Mouse (Mus musculus) hindbrain, embryonic 12.5 days (tissue): ENCODE results near the gene Kat5. TPM values are rescaled to one million over a fixed set of nuclear protein-coding genes. Genes with fewer than 3 reads are reported as not detected.

Experiments
- ATAC-seq: fragments of 200-750 bp; cut with Nextera tagmentation; 2 replicates; pipeline ENCODE4 v1.8.0; 2017; ENCODE audit warnings: moderate TSS enrichment; ENCODE audit not compliant: low FRiP score
- H3K27ac ChIP-seq: fragments of 300-500 bp; sonication (generic); 2 replicates; pipeline ENCODE4 v1.5.1; 2016; ENCODE audit warnings: mild to moderate bottlenecking
- H3K27me3 ChIP-seq: fragments of 300-500 bp; sonication (generic); 2 replicates; pipeline ENCODE4 v1.6.1; 2016; ENCODE audit warnings: mild to moderate bottlenecking
- H3K36me3 ChIP-seq: fragments of 300-500 bp; sonication (generic); 2 replicates; pipeline ENCODE4 v1.6.1; 2016; ENCODE audit warnings: mild to moderate bottlenecking
- H3K4me1 ChIP-seq: fragments of 300-500 bp; sonication (generic); 2 replicates; pipeline ENCODE4 v1.6.1; 2016
- H3K4me2 ChIP-seq: fragments of 300-500 bp; sonication (generic); replicated peaks from 2 replicates; pipeline ENCODE4 v1.6.1; 2016; ENCODE audit warnings: mild to moderate bottlenecking
- H3K4me3 ChIP-seq: fragments of 300-500 bp; sonication (generic); 2 replicates; pipeline ENCODE4 v1.5.1; 2016; ENCODE audit warnings: mild to moderate bottlenecking
- H3K9ac ChIP-seq: fragments of 300-500 bp; sonication (generic); 2 replicates; pipeline ENCODE4 v1.6.1; 2016; ENCODE audit warnings: mild to moderate bottlenecking, moderate library complexity
- H3K9me3 ChIP-seq: fragments of 300-500 bp; sonication (generic); replicated peaks from 2 replicates; pipeline ENCODE4 v1.6.1; 2016; ENCODE audit warnings: mild to moderate bottlenecking
- WGBS: fragments of 180-500 bp; shearing (Covaris S2); methylation state at CpG from one replicate; pipeline ENCODE4 v1.1.7; 2016; 5-methylcytosine and 5-hydroxymethylcytosine counted together
- polyA plus RNA-seq: library from polyadenylated mRNA; unstranded; fragments of >200 nt; fragmentation: Nextera tagmentation; extraction: Ambion mirVana; gene quantifications from 2 replicates; pipeline ENCODE4 v1.2.1, GENCODE M21; 2016

Kat5 gene
- polyA plus RNA-seq, 1 experiment from 2014 or later: 73.2 TPM

DNA sequence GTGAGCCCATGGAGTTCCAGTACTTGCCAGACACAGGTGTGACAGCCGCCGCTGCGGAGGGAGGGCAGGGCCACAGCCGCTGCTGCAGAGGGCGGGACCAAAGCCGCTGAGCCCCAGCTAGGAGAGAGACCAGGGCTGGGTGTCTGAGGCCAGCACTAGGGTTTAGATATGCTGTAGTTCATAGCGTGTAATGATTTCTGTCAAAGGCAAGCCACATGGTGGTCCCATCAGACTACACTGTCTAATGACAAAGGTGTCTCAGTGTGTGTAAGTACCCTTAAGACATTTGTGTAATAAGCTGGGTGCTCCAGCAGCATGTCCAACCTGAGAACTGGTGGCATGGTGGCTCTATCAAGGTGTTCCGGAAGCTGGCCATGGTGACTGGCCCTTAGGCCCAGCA is 31.6 kb upstream of the Kat5 start:
- H3K4me1 ChIP-seq: peaks cover 16% of the 10 kb centered on the region

DNA sequence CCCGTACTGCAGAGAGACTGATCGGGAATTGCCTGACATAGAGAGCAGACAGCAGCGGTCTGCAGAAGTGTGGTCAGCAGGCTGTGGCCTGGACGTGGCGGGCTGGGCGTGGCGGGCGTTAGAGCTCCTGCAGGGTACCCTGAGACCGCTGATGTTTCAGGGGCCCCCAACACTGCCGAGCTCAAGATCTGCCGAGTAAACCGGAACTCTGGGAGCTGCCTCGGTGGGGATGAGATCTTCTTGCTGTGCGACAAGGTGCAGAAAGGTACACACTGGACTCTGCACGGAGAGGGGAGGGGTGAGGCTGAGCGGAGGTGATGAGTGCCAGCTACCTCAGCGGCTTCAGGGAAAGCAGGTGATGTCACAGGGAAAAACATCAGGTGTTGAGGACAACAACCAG is 31.0 kb upstream of the Kat5 start:
- no peak for ATAC-seq
- Histone ChIP-seq H3K27ac (no peak overlapping the region), H3K4me3 (no peak overlapping the region), H3K4me2 (no peak overlapping the region), H3K9me3 (no peaks in the 10 kb centered on the region), H3K36me3 (peaks cover 72% of the 10 kb centered on the region), H3K4me1 (peaks cover 21% of the 10 kb centered on the region), H3K9ac (no peak overlapping the region), H3K27me3 (no peaks in the 10 kb centered on the region)
- 89% methylated on average over 17 of the region's 17 CpGs for WGBS

More for the DNA sequence above, 31.6 kb upstream of the Kat5 start:
- 93% methylated on average over 8 of the region's 8 CpGs for WGBS
- Histone ChIP-seq H3K9me3 (no peaks in the 10 kb centered on the region), H3K9ac (no peak overlapping the region), H3K27me3 (no peaks in the 10 kb centered on the region), H3K36me3 (peaks cover 77% of the 10 kb centered on the region), H3K4me3 (no peak overlapping the region), H3K27ac (no peak overlapping the region), H3K4me2 (no peak overlapping the region)
- ATAC-seq: no peak

GRCm38 (mm10) chr19:5640339-5640738 is 30.3 kb upstream of the Kat5 start:
- peaks cover 21% of the 10 kb centered on the region for H3K4me1 ChIP-seq
- 77% methylated on average over 9 of the region's 9 CpGs for WGBS
- peaks cover 65% of the 10 kb centered on the region for H3K36me3 ChIP-seq
- H3K4me3 ChIP-seq: no peak overlapping the region
- H3K27me3 ChIP-seq: no peaks in the 10 kb centered on the region
- no peak for ATAC-seq
- no peaks in the 10 kb centered on the region for H3K9me3 ChIP-seq
- H3K9ac ChIP-seq: no peak overlapping the region
- no peak overlapping the region for H3K4me2 ChIP-seq
- no peak overlapping the region for H3K27ac ChIP-seq

DNA sequence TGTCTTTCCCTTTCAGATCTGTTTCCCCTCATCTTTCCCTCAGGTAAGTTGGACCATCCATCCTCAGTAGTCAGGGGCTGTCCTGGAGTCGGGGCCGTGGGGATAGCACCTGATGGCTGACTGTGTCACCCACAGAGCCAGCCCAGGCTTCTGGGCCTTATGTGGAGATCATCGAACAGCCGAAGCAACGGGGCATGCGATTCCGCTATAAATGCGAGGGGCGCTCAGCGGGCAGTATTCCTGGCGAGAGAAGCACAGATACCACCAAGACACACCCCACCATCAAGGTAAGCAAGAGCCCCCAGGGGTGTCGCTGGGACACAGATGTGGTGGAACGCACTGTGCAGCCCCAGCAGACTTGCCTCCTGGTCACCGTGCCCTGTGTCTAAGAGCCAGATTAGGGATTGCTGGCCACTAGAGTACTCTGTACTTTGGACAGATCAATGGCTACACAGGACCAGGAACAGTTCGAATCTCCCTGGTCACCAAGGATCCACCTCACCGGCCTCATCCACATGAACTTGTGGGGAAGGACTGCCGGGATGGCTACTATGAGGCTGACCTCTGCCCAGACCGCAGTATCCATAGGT is 28.5 kb upstream of the Kat5 start:
- H3K4me1 ChIP-seq: peaks cover 21% of the 10 kb centered on the region
- H3K27me3 ChIP-seq: no peaks in the 10 kb centered on the region
- peaks cover 48% of the 10 kb centered on the region for H3K36me3 ChIP-seq
- peak overlapping the region; percentile 87; the same call in 1 of the 2 replicates for H3K27ac ChIP-seq
- ATAC-seq: no peak
- H3K4me3 ChIP-seq: peak overlapping the region; percentile 77
- H3K4me2 ChIP-seq: peak overlapping the region; percentile 84
- no peaks in the 10 kb centered on the region for H3K9me3 ChIP-seq
- peak overlapping the region; percentile 82 for H3K9ac ChIP-seq
- WGBS: 92% methylated on average over 18 of the region's 18 CpGs

DNA sequence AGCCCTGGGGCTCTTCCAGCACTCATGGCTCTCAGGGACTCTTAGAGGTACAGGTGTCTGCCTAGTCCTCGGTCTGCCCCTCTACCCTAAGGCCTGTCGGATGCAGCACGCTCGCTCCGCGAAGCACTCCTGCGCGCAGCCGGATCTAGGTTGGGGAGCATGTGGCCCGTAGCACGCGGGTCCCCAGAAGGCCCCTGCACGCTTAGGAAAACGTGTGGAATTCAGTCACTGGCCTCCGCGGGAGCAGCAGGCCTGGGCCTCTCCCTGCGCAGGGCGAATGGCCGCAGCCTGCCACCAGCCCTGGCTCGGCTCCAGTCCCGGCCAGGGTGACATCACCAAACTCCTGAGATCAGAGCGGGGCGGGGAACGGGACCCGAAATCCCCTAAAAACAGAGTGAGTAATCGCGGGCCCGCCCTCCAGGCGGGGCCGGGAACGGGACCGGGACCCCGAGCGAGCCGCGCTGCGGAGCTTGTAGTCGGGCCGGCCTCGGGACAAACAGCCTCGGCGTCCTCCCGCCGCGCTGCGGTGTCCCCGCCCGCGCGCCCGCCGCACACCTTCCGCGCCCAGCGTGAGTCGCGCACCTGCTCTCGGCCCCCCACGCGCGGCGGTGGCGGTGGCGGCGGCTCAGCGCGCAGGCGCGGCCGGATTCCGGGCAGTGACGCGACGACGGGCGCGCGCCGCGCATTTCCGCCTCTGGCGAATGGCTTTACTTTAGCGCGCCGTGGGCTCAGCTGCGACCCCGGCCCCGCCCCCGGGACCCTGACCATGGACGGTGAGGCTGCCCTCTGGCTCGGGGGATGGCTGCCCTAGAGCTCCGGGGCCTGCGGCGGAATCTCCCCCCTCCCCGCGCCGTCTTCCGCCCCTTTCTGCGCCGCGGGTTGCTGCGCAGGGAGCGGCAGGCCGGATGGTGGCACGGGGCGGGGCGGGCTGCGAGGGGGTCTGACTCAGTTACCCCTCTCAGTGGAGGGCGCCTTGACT is 27.3 kb upstream of the Kat5 start, which contains the start of gene Rela:
Rela (plus strand) TSS at position 415 of the 979 bp plus-strand sequence.
- Histone ChIP-seq H3K9me3 (no peaks in the 10 kb centered on the region), H3K4me1 (peaks cover 21% of the 10 kb centered on the region), H3K36me3 (peaks cover 38% of the 10 kb centered on the region), H3K9ac (peak within 1 kb of the TSS; percentile 82), H3K4me3 (peak within 1 kb of the TSS; percentile 77), H3K27ac (peak within 1 kb of the TSS; percentile 87), H3K4me2 (peak within 1 kb of the TSS; percentile 84), H3K27me3 (no peaks in the 10 kb centered on the region)
- peak; percentile 80 for ATAC-seq
- under 1% methylated on average over 92 of the region's 109 CpGs for WGBS

DNA sequence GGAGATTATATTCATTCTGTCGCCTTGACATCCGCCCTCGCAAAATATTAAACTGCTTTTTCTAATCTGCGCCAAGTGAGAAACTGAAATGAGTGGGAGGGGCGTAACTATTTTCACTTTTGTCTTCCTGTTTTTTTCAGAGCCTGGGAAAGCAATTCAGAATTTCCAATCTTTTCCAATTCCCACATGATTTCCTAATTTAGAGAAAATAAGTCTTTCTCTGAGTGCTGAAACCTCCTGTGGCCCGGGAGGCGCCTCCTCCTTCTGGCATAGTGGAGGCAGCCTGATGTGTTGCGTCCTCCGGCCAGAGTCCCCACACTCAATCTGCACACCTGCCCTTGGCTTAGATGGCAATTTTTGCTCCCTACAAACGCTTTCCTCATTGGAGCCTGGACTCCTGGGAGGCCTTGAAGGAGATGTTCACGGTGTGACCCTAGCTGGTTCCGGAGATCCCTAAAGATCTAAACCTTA is 26.6 kb upstream of the Kat5 start:
- H3K36me3 ChIP-seq: peaks cover 31% of the 10 kb centered on the region
- peak overlapping the region; percentile 87 for H3K27ac ChIP-seq
- peaks cover 21% of the 10 kb centered on the region for H3K4me1 ChIP-seq
- no peaks in the 10 kb centered on the region for H3K9me3 ChIP-seq
- 44% methylated on average over 12 of the region's 12 CpGs for WGBS
- H3K4me2 ChIP-seq: peak overlapping the region; percentile 84
- H3K4me3 ChIP-seq: peak overlapping the region; percentile 77
- peak overlapping the region; percentile 82 for H3K9ac ChIP-seq
- 0 out of 2 replicates have a peak, but pooled peaks have one; percentile 3 for ATAC-seq
- H3K27me3 ChIP-seq: no peaks in the 10 kb centered on the region

DNA sequence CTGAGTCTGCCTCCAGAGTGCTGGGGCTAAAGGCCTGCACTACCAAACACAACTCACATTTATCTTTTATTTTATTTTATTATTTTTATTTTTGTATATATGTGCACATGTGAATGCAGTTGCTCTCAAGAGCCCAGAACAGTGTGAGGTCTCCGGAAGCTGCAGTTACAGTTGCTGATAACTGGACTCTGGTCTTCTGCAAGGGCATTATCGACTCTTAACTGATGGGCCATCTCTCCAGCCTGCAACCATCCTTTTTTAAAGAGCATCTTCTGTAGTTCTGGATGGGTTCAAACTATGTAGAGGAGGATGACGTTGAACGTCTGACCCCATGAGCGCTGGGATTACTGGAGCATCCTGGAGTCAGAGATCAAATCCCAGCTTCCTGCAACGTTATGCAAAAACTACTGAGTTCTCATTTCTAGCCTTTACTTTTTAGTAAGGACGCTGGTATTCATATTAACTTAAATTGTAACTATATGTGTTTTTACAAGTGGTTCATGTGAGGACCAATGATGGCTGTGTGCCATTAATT is 26.1 kb upstream of the Kat5 start:
- H3K4me3 ChIP-seq: no peak overlapping the region
- no peaks in the 10 kb centered on the region for H3K27me3 ChIP-seq
- WGBS: 83% methylated on average over 7 of the region's 7 CpGs
- no peak overlapping the region for H3K9ac ChIP-seq
- no peak overlapping the region for H3K4me2 ChIP-seq
- no peak for ATAC-seq
- H3K36me3 ChIP-seq: peaks cover 26% of the 10 kb centered on the region
- H3K4me1 ChIP-seq: peaks cover 21% of the 10 kb centered on the region
- no peak overlapping the region for H3K27ac ChIP-seq
- no peaks in the 10 kb centered on the region for H3K9me3 ChIP-seq

DNA sequence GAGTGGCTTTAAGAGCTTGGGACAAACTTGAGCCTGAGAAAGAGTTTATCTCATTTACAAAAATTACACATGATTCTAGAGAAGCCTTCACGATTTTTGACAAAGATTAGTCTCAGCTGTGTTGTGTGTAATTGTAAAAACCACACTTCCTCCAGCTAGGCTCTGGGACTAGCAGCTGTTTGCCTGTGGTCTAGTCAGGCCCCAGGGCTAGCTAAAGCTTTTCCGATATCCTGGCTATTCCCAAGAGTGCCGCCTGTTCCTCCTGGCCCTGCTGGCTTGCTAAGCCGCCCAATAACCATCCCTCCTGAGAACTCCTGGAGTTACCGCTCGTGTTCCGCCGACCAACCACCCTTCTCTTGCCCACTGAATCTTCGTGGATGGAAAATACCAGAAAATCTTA is 22.1 kb upstream of the Kat5 start:
- no peak overlapping the region for H3K9ac ChIP-seq
- no peak overlapping the region for H3K27ac ChIP-seq
- WGBS: 81% methylated on average over 9 of the region's 9 CpGs
- H3K27me3 ChIP-seq: no peaks in the 10 kb centered on the region
- H3K4me3 ChIP-seq: no peak overlapping the region
- H3K36me3 ChIP-seq: no peaks in the 10 kb centered on the region
- H3K4me2 ChIP-seq: no peak overlapping the region
- H3K4me1 ChIP-seq: peaks cover 9% of the 10 kb centered on the region
- no peak for ATAC-seq
- H3K9me3 ChIP-seq: no peaks in the 10 kb centered on the region

DNA sequence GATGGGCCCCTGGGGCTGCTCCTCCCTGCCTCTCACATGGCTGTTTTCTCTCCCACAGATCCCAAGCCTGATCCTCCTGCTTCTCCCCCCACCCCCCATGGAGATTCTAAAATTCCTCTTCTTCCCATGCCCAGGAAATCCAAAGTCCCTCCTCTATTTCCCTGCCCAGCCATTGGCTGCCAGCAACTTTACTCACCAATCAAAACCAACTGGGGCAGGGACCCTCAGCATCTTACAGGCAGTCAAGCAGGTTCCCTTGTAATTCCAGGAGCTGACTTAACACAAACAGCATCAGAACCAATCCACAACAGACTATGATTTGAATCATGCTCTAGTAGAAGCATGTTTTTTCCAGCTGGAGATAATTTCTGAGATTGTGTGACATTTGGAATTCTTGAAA is 19.9 kb upstream of the Kat5 start:
- no peaks in the 10 kb centered on the region for H3K36me3 ChIP-seq
- H3K27ac ChIP-seq: no peak overlapping the region
- no peaks in the 10 kb centered on the region for H3K4me1 ChIP-seq
- no peaks in the 10 kb centered on the region for H3K9me3 ChIP-seq
- no peak for ATAC-seq
- H3K27me3 ChIP-seq: no peaks in the 10 kb centered on the region
- no peak overlapping the region for H3K9ac ChIP-seq
- no peak overlapping the region for H3K4me3 ChIP-seq
- H3K4me2 ChIP-seq: no peak overlapping the region

GRCm38 (mm10) chr19:5625311-5625710 is 15.3 kb upstream of the Kat5 start:
- no peak for ATAC-seq
- H3K4me2 ChIP-seq: no peak overlapping the region
- H3K36me3 ChIP-seq: no peaks in the 10 kb centered on the region
- H3K4me1 ChIP-seq: no peaks in the 10 kb centered on the region
- H3K4me3 ChIP-seq: no peak overlapping the region
- no peak overlapping the region for H3K9ac ChIP-seq
- WGBS: 88% methylated on average over 8 of the region's 8 CpGs
- no peaks in the 10 kb centered on the region for H3K27me3 ChIP-seq
- no peaks in the 10 kb centered on the region for H3K9me3 ChIP-seq
- no peak overlapping the region for H3K27ac ChIP-seq

DNA sequence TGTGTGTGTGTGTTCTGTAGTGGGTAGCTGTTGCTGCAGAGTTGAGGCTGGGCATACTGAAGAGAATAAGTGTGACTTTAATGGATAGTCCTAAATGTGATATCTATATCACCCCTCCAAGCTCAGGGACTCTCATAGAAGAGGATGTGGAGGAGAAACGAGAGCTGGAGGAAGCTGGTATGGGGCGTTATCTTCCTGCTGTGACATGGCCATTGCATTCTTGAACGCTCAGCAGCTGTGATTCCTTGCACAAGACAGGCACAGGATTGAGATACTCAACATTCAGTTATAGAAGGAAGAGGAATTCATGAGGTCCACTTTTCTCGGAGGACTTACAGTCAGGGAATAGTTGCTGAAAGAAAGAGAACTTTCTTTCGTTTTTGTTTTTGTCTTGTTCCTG is 11.8 kb upstream of the Kat5 start:
- Histone ChIP-seq H3K9me3 (no peaks in the 10 kb centered on the region), H3K9ac (no peak overlapping the region), H3K4me3 (no peak overlapping the region), H3K36me3 (no peaks in the 10 kb centered on the region), H3K27me3 (peaks cover 8% of the 10 kb centered on the region; the same call in 1 of the 2 replicates), H3K4me2 (no peak overlapping the region), H3K27ac (no peak overlapping the region), H3K4me1 (no peaks in the 10 kb centered on the region)
- 87% methylated on average over 5 of the region's 5 CpGs for WGBS
- no peak for ATAC-seq

- WGBS: 90% methylated on average over 4 of the region's 4 CpGs
- H3K9ac ChIP-seq: no peak overlapping the region
- ATAC-seq: no peak
- peaks cover 15% of the 10 kb centered on the region; the same call in 1 of the 2 replicates for H3K27me3 ChIP-seq
- no peaks in the 10 kb centered on the region for H3K36me3 ChIP-seq
- no peak overlapping the region for H3K27ac ChIP-seq
- H3K9me3 ChIP-seq: no peaks in the 10 kb centered on the region
- no peaks in the 10 kb centered on the region for H3K4me1 ChIP-seq
- no peak overlapping the region for H3K4me2 ChIP-seq
- H3K4me3 ChIP-seq: no peak overlapping the region
These were observed 10.0 kb upstream of the Kat5 start for GRCm38 (mm10) chr19:5620007-5620406.
